Mouse (Mus musculus) cerebral cortex, adult 2 months (tissue): Measurements from ENCODE around the gene Gbp2b.

Experiments
- WGBS: fragments of 180-500 bp; shearing (Covaris S2); methylation state at CpG from one replicate; pipeline ENCODE4 v1.1.7; 2018; 5-methylcytosine and 5-hydroxymethylcytosine counted together

Gene Gbp2b

DNA sequence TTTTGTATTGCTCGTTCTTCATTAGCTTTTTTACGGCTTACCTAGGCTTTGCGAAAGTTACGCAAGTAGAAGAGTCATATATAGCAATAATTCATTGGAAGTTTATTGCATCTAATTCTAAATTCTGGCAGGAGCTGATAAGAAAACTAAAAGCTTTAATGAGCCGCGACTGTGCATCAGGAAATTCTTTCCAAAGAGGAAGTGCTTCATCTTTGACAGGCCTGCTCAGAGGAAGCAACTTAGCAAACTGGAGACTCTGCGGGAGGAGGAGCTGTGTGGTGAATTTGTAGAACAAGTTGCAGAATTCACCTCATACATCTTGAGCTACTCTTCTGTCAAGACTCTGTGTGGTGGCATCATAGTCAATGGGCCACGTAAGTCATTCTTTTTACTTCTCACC, 35.7 kb downstream of the Gbp2b start:
- 87% methylated on average over 8 of the region's 8 CpGs for WGBS

DNA sequence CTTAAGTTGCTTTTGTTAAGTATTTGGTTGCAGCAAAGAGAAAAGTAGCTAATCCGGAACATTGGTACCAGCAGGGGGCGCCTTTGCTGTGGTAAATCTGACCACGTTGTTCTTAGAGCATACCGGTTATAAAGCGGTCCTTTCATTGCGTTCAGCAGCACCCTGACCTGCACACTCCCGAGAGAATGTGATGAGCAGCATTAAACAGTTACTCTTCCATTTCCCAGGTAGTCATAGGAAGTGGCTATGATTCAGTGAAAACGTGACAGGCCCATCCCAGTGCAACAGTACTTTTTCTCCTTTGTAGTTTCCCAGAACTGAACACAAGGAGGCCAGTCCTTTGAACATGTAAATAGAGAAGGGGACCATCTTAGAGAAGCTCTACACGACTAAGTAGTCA, 45.6 kb downstream of the Gbp2b start:
- 11% methylated on average over 9 of the region's 9 CpGs for WGBS

DNA sequence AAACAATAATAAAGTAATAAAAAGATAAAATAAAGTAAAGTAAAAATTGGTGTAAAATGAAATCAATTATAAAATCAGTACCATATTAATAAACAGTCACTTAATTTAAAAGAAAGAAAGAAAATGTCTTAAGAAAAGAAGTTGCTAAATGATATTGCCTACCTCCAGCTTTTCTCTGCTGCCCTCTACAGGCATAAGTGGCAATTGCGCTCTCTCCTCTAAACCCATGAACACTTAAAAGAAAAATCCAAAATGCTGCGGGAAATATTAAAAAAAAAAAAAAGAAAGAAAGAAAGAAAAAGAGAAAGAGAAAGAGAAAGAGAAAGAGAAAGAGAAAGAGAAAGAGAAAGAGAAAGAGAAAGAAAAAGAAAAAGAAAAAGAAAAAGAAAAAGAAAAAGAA, 51.3 kb downstream of the Gbp2b start:
- under 1% methylated on average over 2 of the region's 2 CpGs for WGBS

DNA sequence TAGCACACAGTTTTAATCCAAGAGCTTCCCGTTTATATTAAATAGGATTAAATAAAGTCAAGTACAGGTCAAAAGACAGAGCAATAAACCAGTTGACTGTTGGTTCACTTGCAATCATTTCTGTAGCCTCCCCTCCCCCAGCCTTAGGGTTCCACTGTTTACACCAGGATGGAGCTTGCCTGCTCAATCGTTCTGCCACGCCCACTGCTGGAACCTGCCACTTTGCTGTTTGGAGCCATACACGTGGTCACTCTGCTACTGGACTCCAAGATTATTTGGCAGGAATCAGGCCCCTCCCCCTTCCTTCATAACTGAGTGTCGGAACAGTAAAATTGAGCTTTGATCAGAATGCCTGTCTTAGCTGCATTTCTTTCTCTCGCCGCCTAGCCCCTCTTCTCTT, 53.2 kb downstream of the Gbp2b start:
- 62% methylated on average over 7 of the region's 7 CpGs for WGBS

DNA sequence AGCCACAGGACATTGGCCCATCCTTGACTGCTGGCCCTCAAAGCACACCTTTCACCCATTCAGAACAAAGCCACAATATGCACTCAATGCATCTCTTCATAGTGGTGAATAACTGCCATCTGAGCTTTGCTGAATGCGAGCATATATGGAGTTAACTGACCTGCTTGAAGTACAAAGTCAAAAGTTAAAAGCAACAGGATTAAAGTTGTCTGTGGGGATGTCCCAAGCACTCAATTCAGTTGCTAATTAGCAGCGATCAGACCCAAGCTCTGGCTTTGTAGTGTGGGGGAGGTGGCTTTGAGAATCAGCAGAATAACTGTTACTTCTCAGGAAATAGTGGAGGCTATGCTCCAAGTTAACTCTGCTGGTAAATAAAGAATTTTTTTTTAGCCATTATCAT, 55.6 kb downstream of the Gbp2b start:
- WGBS: 60% methylated on average over 2 of the region's 2 CpGs

DNA sequence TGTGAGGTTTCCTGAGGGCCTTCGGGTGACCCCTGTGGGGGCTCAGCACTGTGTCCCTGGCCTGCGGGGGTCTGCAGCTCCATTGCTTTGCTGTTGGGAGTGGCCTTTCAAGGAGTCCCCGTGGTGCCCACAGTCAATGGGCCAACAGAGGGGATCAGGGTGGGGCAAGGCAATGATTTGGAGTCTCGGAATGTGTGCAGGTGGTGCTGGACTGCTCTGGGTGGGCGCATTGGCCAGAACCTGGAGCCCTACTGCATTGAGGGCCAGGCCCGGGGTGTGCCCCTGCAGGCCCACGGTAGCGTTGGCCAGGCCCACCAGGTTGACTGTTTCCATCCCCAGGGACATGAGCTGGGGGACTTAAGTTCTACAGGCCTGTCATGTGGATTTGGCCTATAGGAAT, 70.1 kb downstream of the Gbp2b start:
- 95% methylated on average over 8 of the region's 8 CpGs for WGBS
